Mouse (Mus musculus): Measurements from ENCODE around the gene Ppp1r18. TPM values are rescaled to one million over a fixed set of nuclear protein-coding genes. Genes with fewer than 3 reads are reported as not detected.
A peak's percentile ranks its signal among the peaks of the same experiment; 100 is the strongest.

Ppp1r18 gene
- total RNA-seq, 1 experiment = 29.9 TPM

DNA sequence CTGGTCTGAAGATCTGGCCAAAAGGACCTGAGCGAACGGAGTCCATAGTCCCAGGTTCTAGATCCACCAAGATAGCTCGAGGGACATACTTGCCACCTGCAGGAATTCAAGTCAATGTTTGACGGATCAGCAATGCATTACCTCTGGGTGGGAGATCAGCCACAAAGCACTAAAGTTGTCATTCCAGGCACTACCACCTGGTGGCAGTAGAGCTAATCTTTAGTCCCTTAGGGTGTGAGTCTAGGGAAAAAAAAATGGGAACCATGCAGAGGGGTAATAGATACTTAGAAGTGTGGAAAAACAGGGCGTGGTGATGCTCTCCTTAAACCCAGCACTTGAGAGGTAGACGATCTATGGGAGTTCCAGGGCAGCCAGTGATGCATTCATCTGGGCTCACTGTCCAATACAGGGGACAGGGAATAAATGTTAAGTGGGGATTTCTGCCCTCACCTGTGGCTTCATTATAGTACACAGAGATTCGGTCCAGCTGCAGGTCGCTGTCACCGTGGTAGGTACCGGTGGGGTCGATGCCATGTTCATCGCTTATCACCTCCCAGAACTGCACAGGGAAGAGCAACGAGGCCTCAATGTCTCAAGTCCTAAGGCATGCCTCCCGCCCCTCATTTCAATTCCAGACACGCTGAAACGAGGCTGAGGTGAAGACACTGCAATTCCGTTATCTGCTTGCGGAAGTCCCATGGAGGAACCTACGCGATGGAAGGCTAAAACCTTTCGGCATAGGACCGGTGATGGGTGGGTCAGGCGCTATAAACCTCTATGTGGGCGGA lies 29.0 kb upstream of the Ppp1r18 start:
- peaks cover 6 to 8% of the 10 kb centered on the region in 2 experiments; a peak in 3 of 4 replicates for H3K4me1 ChIP-seq (ENCODE audit: control insufficient read depth in 2 of 2, insufficient read depth in 2 of 2, low read length in 2 of 2, poor library complexity in 1 of 2)
- peak overlapping the region; percentile 87 for H3K9ac ChIP-seq (ENCODE audit: insufficient read depth, low read depth, low read length, poor library complexity, severe bottlenecking)
- peaks cover 35% of the 10 kb centered on the region for H3K36me3 ChIP-seq (ENCODE audit: control insufficient read depth, insufficient read depth, low read length, poor library complexity, severe bottlenecking)
- H3K27ac ChIP-seq (ENCODE audit: insufficient read depth, low read depth, low read length, poor library complexity, severe bottlenecking) = peak overlapping the region; percentile 71
- TF ChIP-seq CHD2 (IDR thresholded peaks at IDR 0.05; ENCODE audit: low read depth, low read length) (no peak), ZC3H11A (IDR thresholded peaks at IDR 0.05; ENCODE audit: borderline replicate concordance, low read depth, low read length) (no peak), HCFC1 (IDR thresholded peaks at IDR 0.05; ENCODE audit: borderline replicate concordance, insufficient read depth, low read length) (no peak; the same call in 1 of the 2 replicates), ZNF384 (IDR thresholded peaks at IDR 0.05; ENCODE audit: low read depth, low read length) (peak; percentile 94)
- in situ Hi-C loops (cut with MboI; ENCODE audit: low sequenced_read_pairs in 2 of 2, unreplicated experiment in 2 of 2) = no loop called here
- DNase-seq (ENCODE audit: low read depth, low spot score) = peak; percentile 95
- H3K4me3 ChIP-seq (ENCODE audit: insufficient read depth in 1 of 2, low read depth in 1 of 2, low read length in 2 of 2, poor library complexity in 1 of 2, severe bottlenecking in 1 of 2) = peak overlapping the region; percentile 88 to 96
- no peaks in the 10 kb centered on the region for H3K9me3 ChIP-seq (ENCODE audit: control insufficient read depth, insufficient read depth, low read depth, low read length)

DNA sequence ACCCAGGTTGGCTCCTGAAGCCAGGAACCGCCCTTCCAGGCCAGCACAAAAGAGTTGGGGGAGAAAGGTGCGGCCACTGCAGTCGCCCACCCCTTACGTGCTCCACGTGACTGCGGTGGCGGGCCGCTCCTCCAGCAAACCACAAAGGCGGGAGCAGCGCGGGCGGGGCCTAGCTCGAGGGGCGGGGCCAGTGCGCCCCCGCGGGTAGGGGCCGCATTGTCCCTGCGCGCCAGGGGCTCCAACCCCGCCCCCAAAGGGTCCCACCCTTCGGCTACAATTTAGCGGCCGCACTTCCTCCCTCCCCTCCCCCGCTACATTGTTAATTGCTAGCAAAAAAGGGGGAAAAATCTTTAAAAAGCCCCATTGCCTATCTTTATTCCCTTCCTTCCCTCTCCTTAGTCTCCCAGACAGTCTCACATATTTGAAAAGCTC lies 28.4 kb upstream of the Ppp1r18 start:
- Histone ChIP-seq H3K4me3 (ENCODE audit: insufficient read depth in 1 of 2, low read depth in 1 of 2, low read length in 2 of 2, poor library complexity in 1 of 2, severe bottlenecking in 1 of 2) (peak overlapping the region; percentile 88 to 96), H3K4me1 (ENCODE audit: control insufficient read depth in 2 of 2, insufficient read depth in 2 of 2, low read length in 2 of 2, poor library complexity in 1 of 2) (peaks cover 6 to 8% of the 10 kb centered on the region in 2 experiments; a peak in 3 of 4 replicates), H3K9ac (ENCODE audit: insufficient read depth, low read depth, low read length, poor library complexity, severe bottlenecking) (peak overlapping the region; percentile 87), H3K9me3 (ENCODE audit: control insufficient read depth, insufficient read depth, low read depth, low read length) (no peaks in the 10 kb centered on the region), H3K27ac (ENCODE audit: insufficient read depth, low read depth, low read length, poor library complexity, severe bottlenecking) (peak overlapping the region; percentile 83), H3K36me3 (ENCODE audit: control insufficient read depth, insufficient read depth, low read length, poor library complexity, severe bottlenecking) (peaks cover 35% of the 10 kb centered on the region)
- in situ Hi-C loops (cut with MboI; ENCODE audit: low sequenced_read_pairs in 2 of 2, unreplicated experiment in 2 of 2) = no loop called here
- DNase-seq (ENCODE audit: low read depth, low spot score) = peak; percentile 91
- TF ChIP-seq MAFK (IDR thresholded peaks at IDR 0.05; ENCODE audit: insufficient read depth, low read depth, low read length) = no peak
- no peak for TF ChIP-seq ZNF384 (IDR thresholded peaks at IDR 0.05; ENCODE audit: low read depth, low read length)
- no peak for TF ChIP-seq ZC3H11A (IDR thresholded peaks at IDR 0.05; ENCODE audit: borderline replicate concordance, low read depth, low read length)
- TF ChIP-seq HCFC1 (IDR thresholded peaks at IDR 0.05; ENCODE audit: borderline replicate concordance, insufficient read depth, low read length) = no peak
- no peak for TF ChIP-seq CHD2 (IDR thresholded peaks at IDR 0.05; ENCODE audit: low read depth, low read length)

DNA sequence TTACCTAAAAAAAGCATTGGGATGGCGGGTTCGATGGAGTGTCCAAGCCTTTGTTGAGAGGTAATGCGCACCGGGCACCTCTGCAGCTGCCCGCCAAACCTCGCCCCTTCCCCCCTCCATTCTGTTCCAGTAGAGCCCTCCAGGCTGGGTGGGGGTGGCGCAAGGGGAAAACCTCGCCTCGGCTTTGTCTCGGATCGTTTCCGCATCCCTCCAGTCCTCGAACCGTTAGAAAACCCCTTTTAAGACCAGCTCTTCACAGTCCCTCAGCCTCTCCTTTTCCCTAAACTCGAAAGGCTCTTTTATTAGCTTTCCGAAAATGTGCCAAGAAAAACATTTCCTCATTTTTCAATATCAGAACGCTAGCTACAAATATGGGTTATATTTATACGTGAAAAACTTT lies 27.9 kb upstream of the Ppp1r18 start:
- H3K9me3 ChIP-seq (ENCODE audit: control insufficient read depth, insufficient read depth, low read depth, low read length) = no peaks in the 10 kb centered on the region
- H3K4me3 ChIP-seq (ENCODE audit: insufficient read depth in 1 of 2, low read depth in 1 of 2, low read length in 2 of 2, poor library complexity in 1 of 2, severe bottlenecking in 1 of 2) = peak overlapping the region; percentile 88 to 96
- peak overlapping the region; percentile 74 for H3K9ac ChIP-seq (ENCODE audit: insufficient read depth, low read depth, low read length, poor library complexity, severe bottlenecking)
- peak overlapping the region; percentile 83 for H3K27ac ChIP-seq (ENCODE audit: insufficient read depth, low read depth, low read length, poor library complexity, severe bottlenecking)
- peaks cover 7 to 8% of the 10 kb centered on the region in 2 experiments for H3K4me1 ChIP-seq (ENCODE audit: control insufficient read depth in 2 of 2, insufficient read depth in 2 of 2, low read length in 2 of 2, poor library complexity in 1 of 2)
- DNase-seq (ENCODE audit: low read depth, low spot score) = no peak
- no peak for TF ChIP-seq MAFK (IDR thresholded peaks at IDR 0.05; ENCODE audit: insufficient read depth, low read depth, low read length)
- TF ChIP-seq ZC3H11A (IDR thresholded peaks at IDR 0.05; ENCODE audit: borderline replicate concordance, low read depth, low read length) = no peak
- TF ChIP-seq ZNF384 (IDR thresholded peaks at IDR 0.05; ENCODE audit: low read depth, low read length) = no peak
- TF ChIP-seq HCFC1 (IDR thresholded peaks at IDR 0.05; ENCODE audit: borderline replicate concordance, insufficient read depth, low read length) = no peak
- no peak for TF ChIP-seq CHD2 (IDR thresholded peaks at IDR 0.05; ENCODE audit: low read depth, low read length)
- in situ Hi-C loops (cut with MboI; ENCODE audit: low sequenced_read_pairs in 2 of 2, unreplicated experiment in 2 of 2) = no loop called here
- peaks cover 32% of the 10 kb centered on the region for H3K36me3 ChIP-seq (ENCODE audit: control insufficient read depth, insufficient read depth, low read length, poor library complexity, severe bottlenecking)

DNA sequence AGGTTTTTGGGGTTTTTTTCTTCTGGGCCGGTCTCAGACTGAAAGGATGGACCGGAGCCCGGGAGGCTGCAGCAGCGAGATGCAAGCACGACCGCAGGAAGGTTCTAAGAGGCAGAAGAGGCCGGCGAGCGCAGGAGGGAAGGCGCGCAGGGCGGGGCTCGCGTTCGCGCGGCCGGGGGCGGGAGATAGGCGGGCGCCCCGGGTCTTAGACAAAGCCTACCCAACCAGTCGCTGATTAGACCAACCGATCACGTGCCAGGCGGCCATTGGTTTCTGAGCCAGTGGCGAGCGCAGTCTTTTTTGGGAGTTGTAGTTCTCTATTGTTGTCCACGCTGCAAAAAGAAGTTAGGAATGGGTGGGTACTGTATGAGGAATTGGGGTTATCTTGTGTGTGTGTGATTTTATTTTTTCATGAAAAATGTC lies 27.3 kb upstream of the Ppp1r18 start, which contains the start of gene Tubb5:
TSS of gene Tubb5 (minus strand) at position 185 of the 423 bp plus-strand sequence.
- TF ChIP-seq CHD2 (IDR thresholded peaks at IDR 0.05; ENCODE audit: low read depth, low read length) (peak; percentile 57; the same call in 1 of the 2 replicates), ZC3H11A (IDR thresholded peaks at IDR 0.05; ENCODE audit: borderline replicate concordance, low read depth, low read length) (no peak), HCFC1 (IDR thresholded peaks at IDR 0.05; ENCODE audit: borderline replicate concordance, insufficient read depth, low read length) (peak; percentile 93), MAFK (IDR thresholded peaks at IDR 0.05; ENCODE audit: insufficient read depth, low read depth, low read length) (no peak; the same call in 1 of the 2 replicates), ZNF384 (IDR thresholded peaks at IDR 0.05; ENCODE audit: low read depth, low read length) (no peak)
- no peaks in the 10 kb centered on the region for H3K9me3 ChIP-seq (ENCODE audit: control insufficient read depth, insufficient read depth, low read depth, low read length)
- H3K4me1 ChIP-seq (ENCODE audit: control insufficient read depth in 2 of 2, insufficient read depth in 2 of 2, low read length in 2 of 2, poor library complexity in 1 of 2) = peaks cover 8 to 13% of the 10 kb centered on the region in 2 experiments
- peaks cover 32% of the 10 kb centered on the region for H3K36me3 ChIP-seq (ENCODE audit: control insufficient read depth, insufficient read depth, low read length, poor library complexity, severe bottlenecking)
- in situ Hi-C loops (cut with MboI; ENCODE audit: low sequenced_read_pairs in 2 of 2, unreplicated experiment in 2 of 2) = no loop called here
- H3K27ac ChIP-seq (ENCODE audit: insufficient read depth, low read depth, low read length, poor library complexity, severe bottlenecking) = peak within 1 kb of the TSS; percentile 83
- H3K4me3 ChIP-seq (ENCODE audit: insufficient read depth in 1 of 2, low read depth in 1 of 2, low read length in 2 of 2, poor library complexity in 1 of 2, severe bottlenecking in 1 of 2) = peak within 1 kb of the TSS; percentile 88 to 96
- DNase-seq (ENCODE audit: low read depth, low spot score) = peak; percentile 95
- H3K9ac ChIP-seq (ENCODE audit: insufficient read depth, low read depth, low read length, poor library complexity, severe bottlenecking) = peak within 1 kb of the TSS; percentile 74

Measured in ES-E14 (cell line).